Mouse (Mus musculus) lung, adult 2 months (tissue): ENCODE measurements at regions not wholly inside any gene's neighbourhood (a gene's known extent, or its start where the extent isn't known, plus 50 kb on each side); places are given as distances from the start of the nearest gene placed in this dataset.

Experiments used
- DNase-seq: peaks from one replicate; pipeline ENCODE4 v3.0.0; 2022
- H3K4me1 ChIP-seq: fragments of 200-500 bp; 2 replicates; pipeline ENCODE4 v1.6.1; 2011; ENCODE audit warnings: low read length; ENCODE audit not compliant: control insufficient read depth, insufficient read depth
- H3K4me3 ChIP-seq: fragments of 200-500 bp; replicated peaks from 2 replicates; pipeline ENCODE3; 2011; ENCODE audit warnings: low read depth, mild to moderate bottlenecking, control low read depth, low read length; ENCODE audit errors: extremely low read depth
- CTCF ChIP-seq: fragments of 200-500 bp; IDR thresholded peaks from 2 replicates; pipeline ENCODE4 v1.5.1; 2011; ENCODE audit warnings: mild to moderate bottlenecking, low read length, control low read depth; ENCODE audit not compliant: insufficient read depth
- POLR2A ChIP-seq: fragments of 200-500 bp; IDR thresholded peaks from 2 replicates; pipeline ENCODE4 v1.6.1; 2011; ENCODE audit warnings: low read depth, mild to moderate bottlenecking, control low read depth, low read length, borderline replicate concordance; ENCODE audit errors: extremely low read depth
- WGBS: fragments of 180-500 bp; shearing (Covaris S2); methylation state at CpG from one replicate; pipeline ENCODE4 v1.1.7; 2018; 5-methylcytosine and 5-hydroxymethylcytosine counted together

GRCm38 (mm10) chr1:40907813-40908212, 102.4 kb downstream of the Tmem182 start:
- Histone ChIP-seq H3K4me1 (no peaks in the 10 kb centered on the region), H3K4me3 (no peak overlapping the region)
- TF ChIP-seq CTCF (no peak), POLR2A (no peak)
- DNase-seq = no peak

- no peak overlapping the region for H3K4me3 ChIP-seq
- 38% methylated on average over 3 of the region's 3 CpGs for WGBS
- TF ChIP-seq POLR2A (no peak), CTCF (no peak)
- no peak for DNase-seq
- no peaks in the 10 kb centered on the region for H3K4me1 ChIP-seq
Observed at GRCm38 (mm10) chr1:40913591-40913990, 108.2 kb downstream of the Tmem182 start.

- TF ChIP-seq POLR2A (no peak), CTCF (no peak)
- no peak for DNase-seq
- H3K4me1 ChIP-seq = no peaks in the 10 kb centered on the region
- no peak overlapping the region for H3K4me3 ChIP-seq
- WGBS = 78% methylated on average over 3 of the region's 3 CpGs
Observed at GRCm38 (mm10) chr1:40924271-40924670, 118.9 kb downstream of the Tmem182 start.

GRCm38 (mm10) chr1:40924780-40925179, 119.4 kb downstream of the Tmem182 start:
- no peak overlapping the region for H3K4me3 ChIP-seq
- H3K4me1 ChIP-seq = no peaks in the 10 kb centered on the region
- DNase-seq = no peak
- no peak for TF ChIP-seq POLR2A
- WGBS = 68% methylated on average over 7 of the region's 7 CpGs

GRCm38 (mm10) chr1:40931374-40931773, 126.0 kb downstream of the Tmem182 start:
- no peak for DNase-seq
- TF ChIP-seq CTCF (no peak), POLR2A (no peak)
- no peaks in the 10 kb centered on the region for H3K4me1 ChIP-seq
- no peak overlapping the region for H3K4me3 ChIP-seq
- 70% methylated on average over 5 of the region's 5 CpGs for WGBS

GRCm38 (mm10) chr1:40936729-40937128, 131.3 kb downstream of the Tmem182 start:
- Histone ChIP-seq H3K4me3 (no peak overlapping the region), H3K4me1 (no peaks in the 10 kb centered on the region)
- no peak for DNase-seq
- WGBS = 66% methylated on average over 3 of the region's 3 CpGs
- TF ChIP-seq CTCF (no peak), POLR2A (no peak)

- 90% methylated on average over 14 of the region's 14 CpGs for WGBS
- no peak overlapping the region for H3K4me3 ChIP-seq
- TF ChIP-seq POLR2A (no peak), CTCF (no peak)
- DNase-seq = no peak
- H3K4me1 ChIP-seq = no peaks in the 10 kb centered on the region
Observed at GRCm38 (mm10) chr1:40942751-40943150, 137.3 kb downstream of the Tmem182 start.

GRCm38 (mm10) chr1:40943165-40943564, 137.8 kb downstream of the Tmem182 start:
- no peak for DNase-seq
- TF ChIP-seq CTCF (no peak), POLR2A (no peak)
- Histone ChIP-seq H3K4me1 (no peaks in the 10 kb centered on the region), H3K4me3 (no peak overlapping the region)
- WGBS = 64% methylated on average over 7 of the region's 7 CpGs

- TF ChIP-seq CTCF (no peak), POLR2A (no peak)
- WGBS = 70% methylated on average over 5 of the region's 5 CpGs
- H3K4me3 ChIP-seq = no peak overlapping the region
- no peaks in the 10 kb centered on the region for H3K4me1 ChIP-seq
- DNase-seq = no peak
Observed at GRCm38 (mm10) chr1:40950641-40951040, 145.2 kb downstream of the Tmem182 start.

GRCm38 (mm10) chr1:40954720-40955163, 149.3 kb downstream of the Tmem182 start:
- 80% methylated on average over 14 of the region's 14 CpGs for WGBS
- DNase-seq = no peak
- no peak for TF ChIP-seq POLR2A
- no peak for TF ChIP-seq CTCF

More at GRCm38 (mm10) chr1:40954720-40955163, 149.3 kb downstream of the Tmem182 start:
- H3K4me1 ChIP-seq = no peaks in the 10 kb centered on the region
- H3K4me3 ChIP-seq = no peak overlapping the region
